Mouse (Mus musculus): ENCODE results near the gene Klk4.

DNA sequence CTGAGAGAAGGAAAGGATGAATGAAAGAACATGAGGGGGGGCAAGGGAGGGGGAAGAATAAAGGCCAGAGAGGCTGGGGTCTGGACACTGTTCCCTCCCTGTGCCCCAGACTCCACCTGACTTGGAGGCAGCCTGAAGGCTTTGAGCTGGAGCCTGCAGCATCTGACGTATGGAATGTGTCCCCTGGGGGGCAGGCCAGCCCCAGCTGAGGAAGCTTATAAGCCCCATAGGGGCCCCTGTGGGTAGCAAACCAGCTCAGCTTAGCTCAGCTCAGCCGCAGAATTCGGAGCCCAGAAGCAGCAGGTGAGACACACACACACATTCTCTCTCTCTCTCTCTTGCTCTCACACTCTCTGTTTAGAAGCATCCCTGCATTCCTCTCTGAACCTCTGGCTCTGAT, at the start of gene Klk4:
- TF ChIP-seq CTCF (IDR thresholded peaks at IDR 0.05; ENCODE audit: borderline replicate concordance, control insufficient read depth, extremely low read depth, insufficient read depth, low read length, poor library complexity) = no peak
- no peak for TF ChIP-seq POLR2A (IDR thresholded peaks at IDR 0.05; ENCODE audit: control insufficient read depth, extremely low read depth, insufficient read depth, low read length, poor library complexity)
